Mouse (Mus musculus) cerebellum, adult 2 months (tissue): ENCODE measurements around the gene Olfr640. TPM values are rescaled to one million over a fixed set of nuclear protein-coding genes. Genes with fewer than 3 reads are reported as not detected.

Experiments used
- DNase-seq, 2 experiments: peaks; one replicate each; pipeline ENCODE4 v3.0.0; 2021
- H3K27ac ChIP-seq: fragments of 200-500 bp; 2 replicates; pipeline ENCODE4 v1.5.1; 2012; ENCODE audit warnings: low read length, control low read depth, inconsistent platforms; ENCODE audit not compliant: insufficient read depth
- H3K27me3 ChIP-seq: fragments of 200-500 bp; 2 replicates; pipeline ENCODE4 v1.6.1; 2012; ENCODE audit warnings: inconsistent platforms, mild to moderate bottlenecking, low read length, moderate library complexity; ENCODE audit not compliant: control insufficient read depth, insufficient read depth
- H3K4me1 ChIP-seq: fragments of 200-500 bp; 2 replicates; pipeline ENCODE4 v1.6.1; 2011; ENCODE audit warnings: low read length; ENCODE audit not compliant: control insufficient read depth, insufficient read depth
- H3K4me3 ChIP-seq: fragments of 200-500 bp; replicated peaks from 2 replicates; pipeline ENCODE3; 2011; ENCODE audit warnings: mild to moderate bottlenecking, low read depth, low read length, control low read depth; ENCODE audit not compliant: insufficient read depth
- CTCF ChIP-seq: fragments of 200-500 bp; IDR thresholded peaks from 2 replicates; pipeline ENCODE4 v1.5.1; 2011; ENCODE audit warnings: low read depth, mild to moderate bottlenecking, control low read depth, low read length, moderate library complexity, borderline replicate concordance; ENCODE audit not compliant: insufficient read depth
- POLR2A ChIP-seq: fragments of 200-500 bp; IDR thresholded peaks from 2 replicates; pipeline ENCODE4 v1.6.1; 2011; ENCODE audit warnings: low read length, control low read depth, borderline replicate concordance; ENCODE audit not compliant: insufficient read depth
- WGBS: fragments of 180-500 bp; shearing (Covaris S2); methylation state at CpG from one replicate; pipeline ENCODE4 v1.1.7; 2018; 5-methylcytosine and 5-hydroxymethylcytosine counted together
- polyA plus RNA-seq: library from polyadenylated mRNA; depleted of rRNA; stranded (reverse); fragments of >200 nt; gene quantifications from 2 replicates; pipeline ENCODE4 v1.2.3, GENCODE M21; 2012; rRNA removed

Gene Olfr640
- polyA plus RNA-seq, 1 experiment, result not detected

DNA sequence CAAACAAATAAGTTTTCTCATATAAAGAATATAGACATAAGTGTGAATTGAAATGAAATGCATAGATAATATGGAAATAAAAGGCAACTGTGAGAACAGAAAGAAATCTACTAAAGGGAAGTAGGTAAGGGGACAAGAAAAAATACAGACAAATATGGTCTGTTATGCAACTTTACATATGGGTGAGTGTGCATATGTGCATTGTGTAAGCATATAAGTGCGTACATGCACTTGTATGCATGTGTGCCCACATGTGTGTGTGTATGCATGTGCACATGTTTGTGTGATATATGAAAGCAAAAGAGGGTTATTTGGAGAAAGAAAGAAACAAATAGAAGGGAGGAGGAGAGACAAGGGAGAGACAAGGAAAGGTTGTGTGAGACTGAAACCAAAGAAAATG lies 6.4 kb downstream of the Olfr640 start:
- 71% methylated on average over 1 of the region's 1 CpGs for WGBS
- Histone ChIP-seq H3K27ac (no peak overlapping the region), H3K27me3 (no peaks in the 10 kb centered on the region), H3K4me3 (no peak overlapping the region), H3K4me1 (no peaks in the 10 kb centered on the region)
- TF ChIP-seq POLR2A (no peak), CTCF (no peak)
- no peak for DNase-seq

DNA sequence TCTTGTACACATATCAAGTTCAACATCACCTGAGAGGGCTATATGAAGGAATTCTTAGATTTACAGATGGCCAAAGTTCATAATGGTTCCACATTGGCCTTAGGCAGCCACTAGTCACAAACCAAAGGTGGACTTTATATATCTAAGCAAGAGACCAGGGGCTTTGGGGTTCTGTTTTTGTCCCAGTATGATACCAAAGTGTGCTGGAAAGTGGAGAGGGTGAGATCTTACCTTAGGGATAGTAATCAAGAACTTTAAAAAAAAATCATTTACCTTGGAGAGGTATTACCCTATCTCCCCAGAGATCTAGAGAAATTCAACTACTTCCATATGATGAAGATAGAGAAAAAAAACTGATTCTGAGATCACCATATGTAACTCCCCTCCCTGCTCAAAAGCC lies 8.2 kb downstream of the Olfr640 start, which contains the start of gene Olfr639:
Gene Olfr639, minus strand, starts transcription at position 101 of the 400 bp plus-strand sequence.
- no peak within 1 kb of the TSS for H3K27ac ChIP-seq
- DNase-seq, result no peak
- TF ChIP-seq POLR2A (no peak), CTCF (no peak)
- H3K27me3 ChIP-seq, result no peaks in the 10 kb centered on the region
- no peak within 1 kb of the TSS for H3K4me3 ChIP-seq
- H3K4me1 ChIP-seq, result no peaks in the 10 kb centered on the region

DNA sequence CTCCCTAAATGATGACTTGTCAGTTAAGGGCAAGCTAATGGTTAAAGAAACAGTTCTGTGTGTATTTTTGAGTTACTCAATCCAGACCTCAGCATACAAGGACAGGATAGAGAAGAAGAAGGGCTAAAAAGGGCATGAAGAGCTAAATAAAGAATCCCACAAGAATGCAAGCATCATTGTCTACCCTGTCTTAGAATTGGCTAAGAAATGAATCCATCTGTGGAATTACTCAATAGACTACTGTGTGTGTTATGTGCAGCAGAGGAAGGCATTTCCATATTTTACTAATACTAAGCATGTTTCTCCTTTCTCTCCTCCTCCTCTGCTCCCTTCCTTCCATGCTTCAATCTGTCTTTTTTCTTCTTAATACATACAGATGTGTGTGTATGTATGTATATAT lies 26.2 kb downstream of the Olfr640 start:
- Histone ChIP-seq H3K4me1 (no peaks in the 10 kb centered on the region), H3K4me3 (no peak overlapping the region), H3K27me3 (no peaks in the 10 kb centered on the region), H3K27ac (no peak overlapping the region)
- no peak for DNase-seq
- TF ChIP-seq POLR2A (no peak), CTCF (no peak)

DNA sequence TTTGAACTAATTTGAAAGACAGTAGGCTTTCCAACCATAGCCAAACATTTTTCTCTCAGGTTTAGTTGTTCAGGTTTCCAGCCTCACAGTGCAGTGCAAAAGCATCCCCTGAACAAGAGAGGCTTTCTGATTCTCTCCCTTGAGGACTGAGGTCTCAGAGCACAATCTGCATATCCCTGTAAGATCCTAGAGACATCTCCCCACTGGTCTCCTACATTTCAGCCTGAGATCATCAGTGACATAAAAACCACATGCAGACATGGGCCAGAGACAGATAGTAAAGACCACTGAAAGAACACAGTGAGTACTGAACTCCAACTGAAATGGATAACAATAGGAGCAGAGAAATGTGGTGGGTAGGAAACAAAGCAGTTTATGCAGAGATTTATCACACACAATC lies 26.9 kb downstream of the Olfr640 start, which contains the start of gene Olfr638:
Gene Olfr638, plus strand, starts transcription at position 301 of the 400 bp plus-strand sequence.
- Histone ChIP-seq H3K4me1 (no peaks in the 10 kb centered on the region), H3K4me3 (no peak within 1 kb of the TSS), H3K27ac (no peak within 1 kb of the TSS), H3K27me3 (no peaks in the 10 kb centered on the region)
- no peak for DNase-seq
- TF ChIP-seq POLR2A (no peak), CTCF (no peak)

DNA sequence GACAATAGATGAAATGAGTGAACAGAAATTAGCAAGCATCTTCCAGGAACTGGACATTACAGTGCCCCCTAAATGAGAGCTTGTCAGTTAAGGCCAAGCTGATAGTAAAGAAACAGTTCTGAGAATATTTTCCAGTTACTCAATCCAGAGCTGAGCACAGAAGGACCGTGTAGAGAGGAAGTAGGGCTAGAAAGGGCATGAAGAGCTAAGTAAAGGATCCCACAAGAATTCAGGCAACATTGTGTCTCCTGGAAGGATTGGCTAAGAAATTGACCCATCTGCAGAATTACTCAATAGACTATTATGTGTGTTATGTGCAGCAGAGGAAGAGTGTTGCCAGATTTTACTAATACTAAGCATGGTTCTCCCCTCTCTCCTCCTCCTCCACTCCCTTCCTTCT lies 53.6 kb downstream of the Olfr640 start:
- H3K4me1 ChIP-seq, result no peaks in the 10 kb centered on the region
- no peak for DNase-seq
- H3K27me3 ChIP-seq, result no peaks in the 10 kb centered on the region
- 37% methylated on average over 1 of the region's 1 CpGs for WGBS
- no peak overlapping the region for H3K4me3 ChIP-seq
- H3K27ac ChIP-seq, result no peak overlapping the region
- TF ChIP-seq CTCF (no peak), POLR2A (no peak)

DNA sequence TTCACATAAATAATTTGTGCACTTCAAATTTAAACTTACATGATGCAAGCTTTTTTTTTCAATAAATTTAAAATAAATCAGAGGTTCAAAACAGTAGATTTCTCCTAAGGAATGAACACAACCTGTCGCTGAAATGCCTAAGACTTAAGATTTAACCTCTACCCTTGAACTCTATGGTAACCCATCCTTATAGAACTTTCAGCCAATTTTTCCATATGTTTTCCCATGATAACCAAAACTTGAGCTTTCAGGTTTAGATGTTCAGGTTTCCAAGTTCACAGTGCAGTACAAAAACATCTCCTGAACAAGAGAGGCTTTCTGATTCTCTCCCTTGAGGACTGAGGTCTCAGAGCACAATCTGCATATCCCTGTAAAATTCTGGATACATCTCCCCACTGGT lies 54.5 kb downstream of the Olfr640 start, which contains the start of gene Olfr635:
Gene Olfr635, plus strand, starts transcription at position 301 of the 400 bp plus-strand sequence.
- DNase-seq, result no peak
- Histone ChIP-seq H3K4me3 (no peak within 1 kb of the TSS), H3K4me1 (no peaks in the 10 kb centered on the region), H3K27ac (no peak within 1 kb of the TSS), H3K27me3 (no peaks in the 10 kb centered on the region)
- 85% methylated on average over 1 of the region's 1 CpGs for WGBS
- TF ChIP-seq CTCF (no peak), POLR2A (no peak)

Other genes starting within 250 kb of the Olfr640 start
- not detected in 2 replicates for gene Olfr68, start 245.9 kb downstream of the Olfr640 start, polyA plus RNA-seq
- gene Olfr67, start 233.8 kb downstream of the Olfr640 start, polyA plus RNA-seq, result not detected in 2 replicates
- gene Hbb-bt, start 211.6 kb downstream of the Olfr640 start, polyA plus RNA-seq, result 64.2 and 175 TPM in 2 replicates
- gene Hbb-bs, start 197.5 kb downstream of the Olfr640 start, polyA plus RNA-seq, result 581 and 1,292 TPM in 2 replicates
- not detected in 2 replicates for gene Hbb-bh2, start 185.1 kb downstream of the Olfr640 start, polyA plus RNA-seq
- 0.41 TPM in 1 of 2 replicates, not detected in the other for gene Hbb-bh1, start 182.4 kb downstream of the Olfr640 start, polyA plus RNA-seq
- gene Hbb-y, start 172.4 kb downstream of the Olfr640 start, polyA plus RNA-seq, result 1.3 and 2.3 TPM in 2 replicates
- not detected in 2 replicates for gene Olfr66, start 139.3 kb downstream of the Olfr640 start, polyA plus RNA-seq
- not detected in 2 replicates for gene Olfr64, start 131.1 kb downstream of the Olfr640 start, polyA plus RNA-seq
- gene Olfr65, start 122.1 kb downstream of the Olfr640 start, polyA plus RNA-seq, result not detected in 2 replicates
- gene Olfr631, start 96.7 kb downstream of the Olfr640 start, polyA plus RNA-seq, result not detected in 2 replicates
- not detected in 2 replicates for gene Olfr632, start 91.2 kb downstream of the Olfr640 start, polyA plus RNA-seq
- gene Olfr633, start 81.1 kb downstream of the Olfr640 start, polyA plus RNA-seq, result not detected in 2 replicates
- not detected in 2 replicates for gene Olfr635, start 54.4 kb downstream of the Olfr640 start, polyA plus RNA-seq
- gene Olfr638, start 26.8 kb downstream of the Olfr640 start, polyA plus RNA-seq, result not detected in 2 replicates
- gene Olfr639, start 8.3 kb downstream of the Olfr640 start, polyA plus RNA-seq, result 0.02 TPM in 1 of 2 replicates, not detected in the other
- not detected in 2 replicates for gene Olfr641, start 9.9 kb upstream of the Olfr640 start, polyA plus RNA-seq
- gene Olfr642, start 27.1 kb upstream of the Olfr640 start, polyA plus RNA-seq, result not detected in 2 replicates
- not detected in 2 replicates for gene 4930516K23Rik, start 35.9 kb upstream of the Olfr640 start, polyA plus RNA-seq
- gene Olfr644, start 46.3 kb upstream of the Olfr640 start, polyA plus RNA-seq, result not detected in 2 replicates
- not detected in 2 replicates for gene Olfr645, start 59.9 kb upstream of the Olfr640 start, polyA plus RNA-seq
- not detected in 2 replicates for gene Olfr646, start 79.3 kb upstream of the Olfr640 start, polyA plus RNA-seq
- gene Ubqln5, start 104.3 kb upstream of the Olfr640 start, polyA plus RNA-seq, result not detected in 2 replicates
- gene Olfr643, start 111.8 kb upstream of the Olfr640 start, polyA plus RNA-seq, result not detected in 2 replicates
- not detected in 2 replicates for gene Ubqln3, start 117.7 kb upstream of the Olfr640 start, polyA plus RNA-seq
- not detected in 2 replicates for gene Ubqlnl, start 125.0 kb upstream of the Olfr640 start, polyA plus RNA-seq
- 0.06 and 0.18 TPM in 2 replicates for gene Olfm5, start 139.3 kb upstream of the Olfr640 start, polyA plus RNA-seq
- 0.18 and 0.24 TPM in 2 replicates for gene Olfr648, start 157.8 kb upstream of the Olfr640 start, polyA plus RNA-seq
- gene Olfr649, start 170.4 kb upstream of the Olfr640 start, polyA plus RNA-seq, result not detected in 2 replicates
- 0.55 and 0.56 TPM in 2 replicates for gene Trim6, start 193.2 kb upstream of the Olfr640 start, polyA plus RNA-seq
- 2.7 and 3.2 TPM in 2 replicates for gene Trim34a, start 218.9 kb upstream of the Olfr640 start, polyA plus RNA-seq